19 mouse cellular contexts compared by ENCODE assay signal in the genomic region with DNA sequence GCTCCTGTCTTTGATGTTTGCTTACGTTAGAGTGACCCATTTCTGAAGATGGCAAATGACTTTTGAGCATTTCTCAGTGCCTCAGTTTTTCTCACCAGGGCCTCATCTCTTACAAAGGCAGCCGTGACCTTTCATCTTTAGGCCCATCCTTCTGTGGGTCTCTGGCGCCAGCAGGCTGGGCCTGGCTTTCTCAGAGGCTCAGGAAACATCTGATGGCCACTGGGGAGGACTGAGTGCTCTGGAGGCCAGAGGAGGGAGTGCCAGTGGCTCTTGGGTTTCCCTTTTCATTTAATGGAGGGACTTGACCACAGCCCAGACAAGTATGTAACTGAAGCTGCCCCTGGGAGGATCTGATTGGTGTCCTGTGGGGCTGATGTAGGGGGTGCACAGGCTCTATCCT. TPM values are rescaled to one million over a fixed set of nuclear protein-coding genes. Genes with fewer than 3 reads are reported as not detected.
DNase-seq lines count a peak whose midpoint lies in the region; ATAC-seq and TF ChIP-seq lines count a peak whose summit lies in the region.
"Had no signal": no experiment of that assay in that cellular context is flagged by ENCODE, and none has a peak within 500 bp of the region (broad histone marks: within the 10 kb centered on the region; RNA-seq: fewer than 3 reads in every experiment).

No protein-coding gene starts in this region.

- TF ChIP-seq POLR2A in heart, adult 2 months (IDR thresholded peaks at IDR 0.05; ENCODE audit: insufficient read depth, low read depth, low read length), result no peak
- TF ChIP-seq POLR2A in liver, adult 2 months (IDR thresholded peaks at IDR 0.05; ENCODE audit: extremely low read depth, insufficient read depth, low read length), result no peak

- H3K36me3 ChIP-seq in heart, adult 2 months (ENCODE audit: control insufficient read depth, insufficient read depth, low read length), result peaks cover 16% of the 10 kb centered on the region
- H3K36me3 ChIP-seq in liver, adult 2 months (ENCODE audit: control insufficient read depth, insufficient read depth, low read length), result no peaks in the 10 kb centered on the region
- H3K36me3 ChIP-seq in liver, embryonic 12.5 days, result 0 out of 2 replicates have a peak, but pooled peaks cover 4% of the 10 kb centered on the region
- no peaks in the 10 kb centered on the region for H3K36me3 ChIP-seq in intestine, embryonic 16.5 days (ENCODE audit: control insufficient read depth, insufficient read depth, low read length)
- no peaks in the 10 kb centered on the region for H3K36me3 ChIP-seq in stomach, embryonic 16.5 days (ENCODE audit: control insufficient read depth, insufficient read depth, low read length)
- H3K36me3 ChIP-seq: hindbrain, embryonic 15.5 days; stomach, embryonic 15.5 days had no signal

- no peak for ATAC-seq in liver, embryonic 12.5 days
- no peak for ATAC-seq in intestine, embryonic 16.5 days
- ATAC-seq in stomach, embryonic 16.5 days (ENCODE audit: insufficient read depth, low FRiP score), result no peak
- ATAC-seq in erythroblast, adult 5-6 weeks (replicated peaks; ENCODE audit: low FRiP score, poor library complexity, severe bottlenecking), result no peak
- ATAC-seq: CD4-positive, CD25-positive, alpha-beta regulatory T cell, adult 4 months had no signal

- H3K9ac ChIP-seq in heart, adult 2 months (ENCODE audit: low read depth, low read length), result no peak overlapping the region
- H3K9ac ChIP-seq in liver, adult 2 months (ENCODE audit: low read depth, low read length), result no peak overlapping the region
- H3K9ac ChIP-seq in liver, embryonic 12.5 days, result no peak overlapping the region; the same call in 1 of the 2 replicates
- H3K9ac ChIP-seq in intestine, embryonic 16.5 days (ENCODE audit: low read depth, low read length), result peak overlapping the region; percentile 30; the same call in 1 of the 2 replicates
- H3K9ac ChIP-seq in stomach, embryonic 16.5 days (ENCODE audit: low read length), result no peak overlapping the region
- H3K9ac ChIP-seq: embryonic facial prominence, embryonic 13.5 days; hindbrain, embryonic 15.5 days; limb, embryonic 15.5 days; stomach, embryonic 15.5 days had no signal

- H3K79me2 ChIP-seq in heart, adult 2 months (replicated peaks; ENCODE audit: control insufficient read depth, insufficient read depth, low read length), result peaks cover 8% of the 10 kb centered on the region; the same call in 1 of the 2 replicates
- H3K79me2 ChIP-seq in liver, adult 2 months (ENCODE audit: control insufficient read depth, insufficient read depth, low read length), result peaks cover 58% of the 10 kb centered on the region

- TF ChIP-seq CTCF in heart, adult 2 months (IDR thresholded peaks at IDR 0.05), result peak; percentile 38
- no peak; the same call in 1 of the 2 replicates for TF ChIP-seq CTCF in liver, adult 2 months (IDR thresholded peaks at IDR 0.05; ENCODE audit: low read depth, low read length)

- DNase-seq in heart, adult 2 months, result no peak
- DNase-seq in heart, adult 9 months (ENCODE audit: low spot score in 2 of 2), result no peak
- peak; percentile 60 for DNase-seq in liver, adult 2 months (ENCODE audit: extremely low read depth, low read depth, low spot score)
- DNase-seq in left cerebral cortex, postnatal 14 days (ENCODE audit: low spot score in 2 of 2), result no peak
- DNase-seq: adrenal gland, postnatal 14 days; cerebellum, postnatal 14 days; lung, postnatal 14 days; spleen, adult 18-20 months; thymus, postnatal 25 days had no signal

- WGBS in heart, adult 2 months, result 35% methylated on average over 3 of the region's 3 CpGs
- WGBS in liver, adult 2 months, result 18% methylated on average over 3 of the region's 3 CpGs
- WGBS in liver, embryonic 12.5 days (ENCODE audit: insufficient replicate concordance), result 53% methylated on average over 3 of the region's 3 CpGs
- 41% methylated on average over 3 of the region's 3 CpGs for WGBS in intestine, embryonic 16.5 days
- WGBS in stomach, embryonic 16.5 days, result 57% methylated on average over 3 of the region's 3 CpGs

- H3K4me3 ChIP-seq in heart, adult 2 months, result no peak overlapping the region
- H3K4me3 ChIP-seq in liver, adult 2 months (ENCODE audit: insufficient read depth, low read depth, low read length), result no peak overlapping the region
- no peak overlapping the region for H3K4me3 ChIP-seq in liver, embryonic 12.5 days
- peak overlapping the region; percentile 3; the same call in 1 of the 2 replicates for H3K4me3 ChIP-seq in intestine, embryonic 16.5 days (ENCODE audit: low read length)
- no peak overlapping the region for H3K4me3 ChIP-seq in stomach, embryonic 16.5 days (replicated peaks; ENCODE audit: low read length)
- H3K4me3 ChIP-seq: embryonic facial prominence, embryonic 13.5 days; hindbrain, embryonic 15.5 days; layer of hippocampus, adult 2 months; limb, embryonic 15.5 days; stomach, embryonic 15.5 days had no signal

- H3K27ac ChIP-seq in heart, adult 2 months, result peak overlapping the region; percentile 1; the same call in 1 of the 2 replicates
- peak overlapping the region; percentile 93 for H3K27ac ChIP-seq in liver, adult 2 months (replicated peaks; ENCODE audit: insufficient read depth, low read depth, low read length)
- H3K27ac ChIP-seq in liver, embryonic 12.5 days, result no peak overlapping the region
- H3K27ac ChIP-seq in intestine, embryonic 16.5 days (ENCODE audit: low read length), result peak overlapping the region; percentile 94
- peak overlapping the region; percentile 57; the same call in 1 of the 2 replicates for H3K27ac ChIP-seq in stomach, embryonic 16.5 days (ENCODE audit: low read length)
- H3K27ac ChIP-seq: embryonic facial prominence, embryonic 13.5 days; hindbrain, embryonic 15.5 days; layer of hippocampus, adult 2 months; limb, embryonic 15.5 days had no signal

- H3K4me2 ChIP-seq in liver, embryonic 12.5 days, result no peak overlapping the region
- H3K4me2 ChIP-seq in intestine, embryonic 16.5 days (ENCODE audit: low read depth, low read length), result peak overlapping the region; percentile 53
- H3K4me2 ChIP-seq in stomach, embryonic 16.5 days (ENCODE audit: low read depth, low read length), result no peak overlapping the region
- H3K4me2 ChIP-seq: embryonic facial prominence, embryonic 13.5 days; hindbrain, embryonic 15.5 days; limb, embryonic 15.5 days; stomach, embryonic 15.5 days had no signal

- TF ChIP-seq EP300 in heart, adult 2 months (IDR thresholded peaks at IDR 0.05; ENCODE audit: insufficient read depth, low read depth, low read length), result no peak

- no peaks in the 10 kb centered on the region for H3K9me3 ChIP-seq in liver, embryonic 12.5 days (replicated peaks)
- no peaks in the 10 kb centered on the region for H3K9me3 ChIP-seq in intestine, embryonic 16.5 days (ENCODE audit: control insufficient read depth, low read length)
- H3K9me3 ChIP-seq in stomach, embryonic 16.5 days (replicated peaks; ENCODE audit: control insufficient read depth, low read length), result no peaks in the 10 kb centered on the region
- H3K9me3 ChIP-seq: embryonic facial prominence, embryonic 13.5 days; hindbrain, embryonic 15.5 days; limb, embryonic 15.5 days; stomach, embryonic 15.5 days had no signal

- no peaks in the 10 kb centered on the region for H3K27me3 ChIP-seq in heart, adult 2 months (ENCODE audit: control insufficient read depth, insufficient read depth, low read length)
- no peaks in the 10 kb centered on the region for H3K27me3 ChIP-seq in liver, adult 2 months (ENCODE audit: control insufficient read depth, insufficient read depth, low read length)
- no peaks in the 10 kb centered on the region for H3K27me3 ChIP-seq in liver, embryonic 12.5 days (replicated peaks)
- H3K27me3 ChIP-seq in intestine, embryonic 16.5 days (replicated peaks; ENCODE audit: control insufficient read depth, insufficient read depth, low read length), result no peaks in the 10 kb centered on the region
- H3K27me3 ChIP-seq in stomach, embryonic 16.5 days (ENCODE audit: control insufficient read depth, insufficient read depth, low read length), result no peaks in the 10 kb centered on the region
- H3K27me3 ChIP-seq: embryonic facial prominence, embryonic 13.5 days; hindbrain, embryonic 15.5 days; limb, embryonic 15.5 days; stomach, embryonic 15.5 days had no signal

- intact Hi-C loops in heart, adult 2 months (cut with DNase I), result no loop called here
- intact Hi-C loops in left cerebral cortex, postnatal 14 days (cut with DNase I), result no loop called here

- peaks cover 46% of the 10 kb centered on the region for H3K4me1 ChIP-seq in heart, adult 2 months (ENCODE audit: control insufficient read depth, insufficient read depth, low read length)
- H3K4me1 ChIP-seq in liver, adult 2 months (ENCODE audit: control insufficient read depth, insufficient read depth, low read length), result peaks cover 78% of the 10 kb centered on the region
- H3K4me1 ChIP-seq in liver, embryonic 12.5 days, result peaks cover 74% of the 10 kb centered on the region
- peaks cover 71% of the 10 kb centered on the region for H3K4me1 ChIP-seq in intestine, embryonic 16.5 days (ENCODE audit: control insufficient read depth, insufficient read depth, low read length)
- peaks cover 40% of the 10 kb centered on the region for H3K4me1 ChIP-seq in stomach, embryonic 16.5 days (ENCODE audit: control insufficient read depth, insufficient read depth, low read length)

RNA-seq across cellular contexts. Expression of a gene that starts 38.2 kb away (rescaled TPM):
- total RNA-seq in heart, adult 2 months (2021), result 100 to 1,000 TPM; 177 to 190 TPM
- 154 and 215 TPM in 2 replicates for polyA plus RNA-seq in heart, adult 2 months (2012; rRNA removed)
- total RNA-seq in liver, adult 2 months (2014; rRNA removed), result 38.0 and 48.6 TPM in 2 replicates
- polyA plus RNA-seq in liver, adult 2 months (2012; rRNA removed), result 69.9 and 91.0 TPM in 2 replicates
- 10.8 and 11.1 TPM in 2 replicates for polyA plus RNA-seq in liver, embryonic 12.5 days (2016; fragmentation: Nextera tagmentation; extraction: Ambion mirVana)
- 28.7 and 31.7 TPM in 2 replicates for polyA plus RNA-seq in intestine, embryonic 16.5 days (2015; fragmentation: Nextera tagmentation; extraction: Ambion mirVana)
- 22.8 and 26.1 TPM in 2 replicates for polyA plus RNA-seq in stomach, embryonic 16.5 days (2015; fragmentation: Nextera tagmentation; extraction: Ambion mirVana)
- total RNA-seq in left cerebral cortex, postnatal 14 days (2021), result 1 to 10 TPM; 4.9 to 5.4 TPM
- 0.58 and 8.4 TPM in 2 replicates for total RNA-seq in erythroblast, adult 5-6 weeks (2015; ENCODE audit: low replicate concordance)
- 0.43 and 0.56 TPM in 2 replicates for total RNA-seq in erythroblast, adult 5-6 weeks (2017; ENCODE audit: low replicate concordance)
